Mouse (Mus musculus): Measurements from ENCODE around the gene Tmem100. TPM values are rescaled to one million over a fixed set of nuclear protein-coding genes. Genes with fewer than 3 reads are reported as not detected.
A peak's percentile ranks its signal among the peaks of the same experiment; 100 is the strongest.

Gene Tmem100
- total RNA-seq, 2 experiments from 2014 or later, result 19.2 to 19.7 TPM

DNA sequence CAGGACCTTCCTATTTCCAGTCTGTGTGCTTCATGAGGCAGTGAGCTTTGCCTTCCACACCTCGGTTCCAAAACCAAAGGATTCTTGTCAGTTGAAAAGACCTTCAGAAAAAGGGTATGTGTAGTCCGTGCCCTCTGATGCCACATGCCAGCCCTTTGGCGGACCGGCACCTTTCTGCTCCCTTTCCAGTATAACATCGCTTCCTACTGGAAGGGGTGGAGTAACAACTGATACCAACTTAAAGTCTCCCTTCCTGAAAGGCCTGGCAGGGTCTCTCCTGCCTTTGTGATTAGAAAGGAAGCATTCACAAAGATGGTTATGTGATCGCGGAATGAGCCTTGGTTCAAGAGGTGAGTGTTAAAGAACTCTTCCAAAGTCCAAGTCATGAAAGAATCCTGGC is 19.9 kb downstream of the Tmem100 start:
- intact Hi-C loops (cut with DNase I), result no loop called here
- DNase-seq (ENCODE audit: low spot score in 2 of 2), result no peak

DNA sequence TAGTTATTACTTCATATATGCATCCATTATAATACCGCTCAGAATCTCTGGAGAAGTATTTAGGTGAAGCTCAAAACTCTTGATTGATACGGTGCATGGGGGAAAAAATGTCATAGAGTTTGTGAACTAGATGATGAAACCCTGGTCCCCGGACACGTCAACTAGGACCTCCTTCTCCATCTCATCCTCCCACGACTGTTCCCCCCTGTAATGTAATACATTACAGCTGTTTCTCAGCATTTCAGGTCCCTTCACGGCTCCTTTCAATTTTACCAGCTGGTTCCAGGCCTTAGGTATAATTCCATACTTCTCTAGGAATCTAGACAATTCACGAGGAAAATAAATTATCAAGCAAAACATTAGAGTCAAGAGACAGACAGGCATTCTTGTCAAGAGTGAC is 22.6 kb downstream of the Tmem100 start:
- no peak for DNase-seq (ENCODE audit: low spot score in 2 of 2)

DNA sequence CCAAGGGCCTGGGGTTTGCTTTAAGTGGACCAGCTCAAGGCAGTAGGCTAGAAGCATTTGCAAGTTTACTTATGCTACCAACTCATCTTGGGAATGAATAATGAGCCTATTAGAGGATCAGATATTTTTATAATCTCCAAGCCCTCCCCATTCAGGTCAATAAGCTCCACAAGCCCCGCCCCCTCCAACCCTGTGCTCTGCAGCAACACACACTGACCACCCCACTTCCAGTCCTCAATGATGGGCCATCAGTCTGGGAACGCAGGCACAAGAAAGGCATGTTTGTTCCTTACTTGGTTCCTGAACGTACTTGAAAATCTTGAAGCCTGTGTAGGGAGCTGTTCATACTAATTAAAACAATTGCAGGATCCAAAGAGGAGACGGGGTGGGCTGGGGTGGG is 23.7 kb downstream of the Tmem100 start:
- intact Hi-C loops (cut with DNase I), result no loop called here
- DNase-seq (ENCODE audit: low spot score in 2 of 2), result no peak

More for the DNA sequence above, 22.6 kb downstream of the Tmem100 start:
- intact Hi-C loops (cut with DNase I), result no loop called here

DNA sequence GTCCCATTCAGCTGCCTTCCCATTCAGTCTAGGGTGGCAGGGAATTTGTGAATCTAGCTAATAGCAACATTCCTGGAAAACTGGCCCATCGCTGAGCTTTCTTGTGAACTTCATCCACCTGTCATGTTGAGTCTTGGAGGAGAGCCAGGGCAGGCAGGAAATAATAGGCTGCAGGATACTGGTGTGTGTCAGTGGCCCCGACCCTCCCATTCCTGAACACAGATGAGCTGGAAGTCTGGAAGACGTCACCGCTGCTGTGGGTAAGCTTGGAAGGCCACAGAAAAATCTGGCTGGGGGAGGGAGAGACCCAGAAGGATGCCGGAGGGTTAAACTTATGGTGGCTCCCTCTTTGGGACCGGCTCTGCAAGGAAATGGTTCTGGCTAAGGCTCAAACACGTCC is 24.3 kb downstream of the Tmem100 start:
- intact Hi-C loops (cut with DNase I), result no loop called here
- no peak for DNase-seq (ENCODE audit: low spot score in 2 of 2)

DNA sequence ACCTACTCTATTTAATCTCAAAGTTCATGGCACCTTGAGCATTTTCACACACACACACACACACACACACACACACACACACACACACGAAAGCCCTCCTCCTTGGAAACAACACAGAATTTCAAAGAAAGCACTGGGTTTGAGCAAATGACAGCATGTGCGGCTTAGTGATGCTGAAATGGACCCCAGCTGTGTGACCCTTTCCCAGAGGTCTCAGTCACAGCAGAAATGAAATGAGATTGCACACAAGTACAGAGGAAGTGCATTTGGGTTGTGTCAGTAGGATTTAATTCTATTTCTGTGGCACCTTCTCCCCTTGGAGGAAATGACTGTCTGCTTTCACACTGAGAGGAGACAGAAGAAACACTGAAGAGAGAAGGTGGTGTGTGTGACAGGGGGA is 26.9 kb downstream of the Tmem100 start:
- DNase-seq (ENCODE audit: low spot score in 2 of 2), result peak in 1 of 2 experiments; percentile 27
- intact Hi-C loops (cut with DNase I), result no loop called here

DNA sequence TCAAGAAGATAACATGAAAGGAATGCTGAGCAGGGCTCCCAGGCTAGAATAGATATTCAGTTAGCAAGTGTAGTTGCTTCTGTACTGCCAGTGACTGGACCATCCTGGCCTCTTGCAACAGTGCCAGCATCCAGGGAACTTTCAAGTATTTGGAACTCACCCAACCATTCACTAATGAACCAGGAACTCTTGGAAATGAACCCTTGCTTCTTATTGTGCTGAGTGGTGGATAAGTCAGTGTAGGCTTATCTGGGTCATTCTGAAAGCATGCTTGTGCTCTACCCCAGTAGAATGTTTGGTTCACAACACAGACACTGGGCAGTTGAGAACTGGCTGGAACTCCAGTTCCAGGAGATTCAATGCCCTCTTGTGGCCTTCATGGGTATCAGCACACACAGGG is 29.1 kb downstream of the Tmem100 start:
- intact Hi-C loops (cut with DNase I), result no loop called here

DNA sequence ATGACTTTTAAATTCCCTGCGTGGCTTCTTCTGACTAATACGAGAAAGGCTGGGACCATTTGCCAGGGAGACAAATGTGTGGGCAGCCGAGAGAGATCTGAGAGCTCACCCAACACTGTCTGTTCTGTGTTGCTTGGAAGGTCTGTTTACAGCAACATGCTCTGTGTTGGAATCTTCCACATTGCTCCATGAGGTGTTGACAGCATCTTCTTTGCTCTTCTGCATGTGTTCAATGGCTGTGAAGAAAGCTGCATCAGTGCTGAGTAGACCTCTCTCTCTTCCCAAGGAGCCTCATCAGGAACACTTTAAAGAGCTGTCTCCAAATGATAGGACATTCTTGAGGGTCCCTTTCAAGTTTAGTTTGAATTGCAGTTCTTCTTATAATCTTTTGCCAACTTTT is 32.5 kb downstream of the Tmem100 start:
- DNase-seq (ENCODE audit: low spot score in 2 of 2), result no peak
- intact Hi-C loops (cut with DNase I), result no loop called here

More for the DNA sequence above, 29.1 kb downstream of the Tmem100 start:
- DNase-seq (ENCODE audit: low spot score in 2 of 2), result no peak

DNA sequence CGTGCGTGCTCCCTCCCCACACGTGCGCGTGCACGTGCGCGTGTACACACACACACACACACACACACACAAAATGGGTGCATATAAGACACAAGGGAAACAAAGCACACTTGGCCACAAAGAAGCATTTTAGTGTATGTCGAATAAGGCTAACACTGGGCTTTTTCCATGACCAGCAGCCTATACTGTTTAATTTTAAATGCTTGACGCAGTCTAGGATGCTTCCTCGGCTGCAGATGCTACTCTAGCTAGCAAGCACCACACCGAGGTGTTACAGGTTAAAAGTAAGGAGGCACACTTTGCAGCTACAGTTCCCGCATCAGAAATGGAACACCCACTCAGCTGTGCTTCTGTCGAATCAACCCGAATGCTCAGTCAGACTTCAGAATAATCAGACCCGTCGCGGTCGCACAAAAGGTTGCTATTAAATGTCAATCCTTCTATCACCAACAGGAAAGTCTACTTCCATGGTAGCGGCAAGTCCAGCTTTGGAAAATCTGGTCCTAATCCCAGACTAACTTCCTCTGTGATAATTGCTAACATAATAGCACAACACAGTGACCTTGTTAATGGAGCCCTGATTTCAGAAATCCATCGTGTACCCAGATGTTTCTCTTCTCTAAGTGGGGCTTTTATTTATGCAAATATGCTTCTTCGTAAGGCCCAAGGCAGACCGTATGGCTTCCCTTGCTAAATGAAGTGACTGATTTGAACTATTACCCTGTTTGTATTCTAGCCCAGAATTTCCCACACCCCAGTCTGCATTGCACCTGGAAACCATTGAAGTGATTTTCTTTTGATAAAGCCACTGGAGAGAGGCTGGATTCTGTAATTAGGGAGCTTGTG is 36.5 kb downstream of the Tmem100 start:
- DNase-seq (ENCODE audit: low spot score in 2 of 2), result no peak
- intact Hi-C loops (cut with DNase I), result no loop called here

DNA sequence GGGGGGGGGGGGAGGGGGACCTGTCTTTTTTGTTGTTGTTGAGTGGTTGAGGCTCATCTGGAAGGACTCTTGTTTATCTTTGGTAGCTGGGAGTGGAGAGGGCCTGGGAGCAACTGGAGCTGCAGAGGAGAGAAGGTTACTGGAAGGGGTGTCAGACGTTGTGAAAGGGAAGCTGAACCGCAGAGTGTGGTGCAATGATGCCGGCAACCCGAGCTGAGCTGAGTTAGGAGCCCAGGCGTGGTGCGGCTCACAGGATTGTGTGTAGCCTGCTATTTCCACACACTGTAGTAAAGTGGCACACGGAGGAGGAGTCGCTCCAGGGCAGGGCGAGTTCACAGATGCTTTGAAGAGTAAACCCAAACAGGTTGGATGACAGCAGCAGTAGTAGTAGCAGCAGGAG is 41.6 kb downstream of the Tmem100 start:
- intact Hi-C loops (cut with DNase I), result no loop called here
- DNase-seq (ENCODE audit: low spot score in 2 of 2), result no peak

DNA sequence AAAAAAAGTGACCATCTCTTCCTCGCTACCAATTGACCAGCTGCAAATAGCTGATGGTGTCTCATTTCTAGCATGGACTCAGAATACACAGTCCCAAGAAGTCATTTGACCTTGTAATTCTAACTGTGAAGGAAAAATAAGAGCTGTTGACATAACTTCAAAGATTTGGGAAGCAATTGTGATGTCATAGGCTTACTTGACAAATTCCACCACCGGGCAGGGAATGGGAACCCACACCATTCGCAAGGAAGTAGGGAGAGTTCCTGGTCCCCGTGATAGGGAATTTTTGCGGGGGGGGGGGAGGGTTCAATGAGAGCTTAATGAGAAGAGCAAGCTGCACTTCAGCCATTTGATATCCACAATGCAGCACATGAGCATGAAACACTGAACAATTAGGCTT is 43.1 kb downstream of the Tmem100 start:
- no peak for DNase-seq (ENCODE audit: low spot score in 2 of 2)
- intact Hi-C loops (cut with DNase I), result no loop called here

DNA sequence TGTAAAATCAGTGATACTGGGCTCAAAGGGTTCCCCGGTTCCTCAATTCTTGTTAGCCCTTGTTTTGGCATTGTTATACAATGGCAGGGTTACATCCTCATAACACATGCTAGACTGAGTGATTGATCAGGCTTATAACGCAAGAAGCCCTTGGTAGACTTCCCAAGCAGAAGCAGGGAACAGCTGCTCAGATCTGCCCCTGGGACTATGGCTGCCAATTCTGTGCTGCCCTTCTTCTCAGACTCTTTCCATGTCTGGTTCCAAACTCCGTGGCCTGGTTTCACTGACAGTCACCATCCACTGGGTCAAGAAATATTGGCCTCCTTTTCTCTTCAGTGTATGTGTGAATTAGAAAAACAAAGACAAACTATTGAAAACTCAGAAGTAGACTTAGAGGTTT is 46.5 kb downstream of the Tmem100 start:
- no peak for DNase-seq (ENCODE audit: low spot score in 2 of 2)
- intact Hi-C loops (cut with DNase I), result no loop called here

DNA sequence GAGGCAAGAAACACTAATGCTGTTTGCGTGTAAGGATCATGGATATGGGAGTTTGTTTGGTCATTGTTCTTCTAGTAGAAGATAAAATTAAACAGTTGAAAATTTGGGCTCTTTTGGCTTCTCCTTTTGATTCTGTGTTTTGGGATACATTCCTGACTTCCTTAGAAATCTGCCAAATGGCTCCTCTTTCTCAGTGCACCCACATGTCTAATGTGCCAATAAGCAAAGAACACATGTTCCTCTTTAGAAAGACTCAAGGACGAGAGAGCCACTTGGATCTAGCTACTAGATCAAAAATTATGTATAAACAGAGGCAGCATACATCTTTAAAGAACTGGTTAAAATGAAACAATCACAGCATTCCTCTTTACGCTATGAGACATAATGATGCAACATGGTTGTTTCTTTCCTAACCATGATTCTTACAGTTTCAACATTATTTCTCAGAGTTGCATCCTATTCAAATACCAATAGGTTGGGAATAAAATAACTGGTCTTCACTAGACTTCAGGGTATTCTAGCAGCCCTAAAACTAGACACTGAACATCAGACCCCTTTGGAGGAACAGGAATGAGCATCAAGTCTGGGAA is 50.6 kb downstream of the Tmem100 start:
- DNase-seq (ENCODE audit: low spot score in 2 of 2), result peak in 1 of 2 experiments; percentile 21
- intact Hi-C loops (cut with DNase I), result no loop called here

DNA sequence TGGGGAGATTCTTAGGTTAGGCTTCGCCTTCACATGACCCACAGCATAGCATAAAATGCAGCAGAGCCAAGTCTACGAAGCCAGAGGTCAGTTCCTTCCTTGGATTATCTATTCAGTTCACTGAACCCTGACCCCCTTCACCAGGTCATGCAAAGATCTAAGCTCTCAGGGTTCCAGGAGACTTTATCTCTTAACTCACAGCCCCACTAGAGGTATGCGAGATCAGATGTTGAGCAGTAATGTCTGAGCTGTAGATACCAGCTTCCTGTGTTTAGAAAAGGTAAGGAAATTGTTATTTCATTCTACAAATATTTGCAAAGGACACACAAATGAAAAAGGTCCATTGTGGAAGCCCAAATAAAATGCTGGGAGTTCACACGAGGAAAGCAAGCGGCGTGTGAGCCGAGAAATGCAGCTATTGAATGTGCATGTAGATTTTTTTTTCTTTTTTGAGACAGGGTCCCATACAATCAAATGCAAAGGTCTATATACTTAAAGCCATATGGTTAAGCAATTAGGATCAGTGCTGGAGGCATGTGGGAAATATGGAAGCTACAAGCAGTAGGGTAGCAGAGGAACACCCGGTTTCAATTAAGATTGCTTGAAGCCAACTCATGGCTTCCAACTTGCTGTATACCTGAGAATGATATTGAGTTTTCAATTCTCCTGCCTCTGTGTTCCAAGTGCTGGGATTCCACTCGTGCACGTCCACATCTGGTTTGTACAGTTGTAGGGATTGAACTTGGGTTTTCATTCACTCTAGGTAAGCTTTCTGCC is 51.9 kb downstream of the Tmem100 start:
- DNase-seq (ENCODE audit: low spot score in 2 of 2), result no peak
- intact Hi-C loops (cut with DNase I), result no loop called here

DNA sequence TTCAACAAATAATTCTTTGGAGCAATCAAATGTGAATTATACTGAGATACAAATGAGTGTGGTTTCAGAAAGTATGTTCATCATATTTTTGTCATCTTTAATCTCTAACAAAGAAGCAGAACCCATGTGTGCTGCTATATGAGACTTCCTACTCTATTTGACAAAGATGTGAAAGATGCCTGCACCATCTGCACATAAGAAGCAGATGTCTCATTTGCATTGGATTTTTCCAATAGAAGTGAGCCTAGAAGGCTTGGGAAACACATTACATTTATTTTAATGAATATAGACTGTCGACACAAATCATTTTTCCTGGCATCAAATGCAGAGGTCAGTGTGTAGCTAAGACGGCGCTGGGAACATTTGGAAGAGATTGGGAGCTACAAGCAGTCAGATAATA is 52.9 kb downstream of the Tmem100 start:
- DNase-seq (ENCODE audit: low spot score in 2 of 2), result peak; percentile 15 to 75
- intact Hi-C loops (cut with DNase I), result no loop called here

DNA sequence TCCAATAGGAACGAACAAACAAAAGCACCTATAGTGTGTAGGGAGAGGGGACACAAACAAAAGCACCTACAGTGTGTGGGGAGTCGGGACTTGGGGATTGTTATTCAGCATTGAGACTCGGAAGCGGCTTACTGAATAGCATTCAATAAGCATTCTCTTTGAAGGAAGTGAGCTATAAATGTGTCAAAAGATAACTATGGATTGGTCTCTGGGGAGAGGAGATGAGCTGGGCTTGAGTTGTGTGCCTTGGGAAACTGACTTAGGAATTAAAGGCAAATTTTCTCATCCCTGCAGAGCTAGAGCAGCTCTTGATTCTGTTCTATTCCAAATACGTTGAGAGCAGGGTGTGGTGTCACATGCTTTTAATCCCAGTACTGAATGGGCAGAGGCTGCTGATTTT is 54.0 kb downstream of the Tmem100 start:
- no peak for DNase-seq (ENCODE audit: low spot score in 2 of 2)
- intact Hi-C loops (cut with DNase I), result no loop called here

Other genes starting within 250 kb of the Tmem100 start
- 1 to 10 TPM in 1 of 2 experiments, under 1 TPM in 1; 0.94 to 1.1 TPM for gene Pctp, start 27.5 kb upstream of the Tmem100 start, total RNA-seq (2021)
- gene Gm45716, start 157.3 kb downstream of the Tmem100 start, total RNA-seq (2021), result 1 to 10 TPM; 4.0 to 4.8 TPM
- gene Mmd, start 219.1 kb downstream of the Tmem100 start, total RNA-seq (2021), result 100 to 1,000 TPM; 227 to 240 TPM

Data from left cerebral cortex, postnatal 25 days (tissue).